Mouse (Mus musculus) forebrain, embryonic 12.5 days (tissue): ENCODE data around the gene Scn2b. TPM values are rescaled to one million over a fixed set of nuclear protein-coding genes. Genes with fewer than 3 reads are reported as not detected.

Experiments used
- ATAC-seq: fragments of 200-750 bp; cut with Nextera tagmentation; 2 replicates; pipeline ENCODE4 v1.8.0; 2017; ENCODE audit warnings: moderate TSS enrichment; ENCODE audit not compliant: low FRiP score
- H3K27ac ChIP-seq: fragments of 300-500 bp; sonication (generic); 2 replicates; pipeline ENCODE4 v1.5.1; 2016; ENCODE audit warnings: mild to moderate bottlenecking
- H3K27me3 ChIP-seq: fragments of 300-500 bp; sonication (generic); 2 replicates; pipeline ENCODE4 v1.6.1; 2016; ENCODE audit warnings: mild to moderate bottlenecking
- H3K36me3 ChIP-seq: fragments of 300-500 bp; sonication (generic); replicated peaks from 2 replicates; pipeline ENCODE4 v1.6.1; 2016; ENCODE audit warnings: mild to moderate bottlenecking
- H3K4me1 ChIP-seq: fragments of 300-500 bp; sonication (generic); 2 replicates; pipeline ENCODE4 v1.6.1; 2016
- H3K4me2 ChIP-seq: fragments of 300-500 bp; sonication (generic); 2 replicates; pipeline ENCODE4 v1.6.1; 2016; ENCODE audit warnings: mild to moderate bottlenecking, moderate library complexity
- H3K4me3 ChIP-seq: fragments of 300-500 bp; sonication (generic); replicated peaks from 2 replicates; pipeline ENCODE4 v1.5.1; 2016; ENCODE audit warnings: mild to moderate bottlenecking
- H3K9ac ChIP-seq: fragments of 300-500 bp; sonication (generic); 2 replicates; pipeline ENCODE4 v1.6.1; 2016; ENCODE audit warnings: mild to moderate bottlenecking
- H3K9me3 ChIP-seq: fragments of 300-500 bp; sonication (generic); 2 replicates; pipeline ENCODE4 v1.6.1; 2016
- WGBS: fragments of 180-500 bp; shearing (Covaris S2); methylation state at CpG from one replicate; pipeline ENCODE4 v1.1.7; 2016; 5-methylcytosine and 5-hydroxymethylcytosine counted together
- polyA plus RNA-seq: library from polyadenylated mRNA; unstranded; fragments of >200 nt; fragmentation: Nextera tagmentation; extraction: Ambion mirVana; gene quantifications from 2 replicates; pipeline ENCODE4 v1.2.1, GENCODE M21; 2016

The Scn2b gene
- polyA plus RNA-seq, 1 experiment from 2014 or later, result 3.1 TPM

GRCm38 (mm10) chr9:45146267-45146597 is 28.6 kb downstream of the Scn2b start:
- peaks cover 16% of the 10 kb centered on the region for H3K4me1 ChIP-seq
- no peak overlapping the region for H3K27ac ChIP-seq
- H3K9me3 ChIP-seq, result no peaks in the 10 kb centered on the region
- H3K9ac ChIP-seq, result peak overlapping the region; percentile 45; the same call in 1 of the 2 replicates
- H3K36me3 ChIP-seq, result no peaks in the 10 kb centered on the region
- peak overlapping the region; percentile 37 for H3K4me3 ChIP-seq
- H3K27me3 ChIP-seq, result peaks cover 87% of the 10 kb centered on the region
- WGBS, result under 1% methylated on average over 5 of the region's 5 CpGs
- H3K4me2 ChIP-seq, result peak overlapping the region; percentile 63
- ATAC-seq, result no peak

- H3K4me2 ChIP-seq, result no peak overlapping the region
- WGBS, result 80% methylated on average over 1 of the region's 1 CpGs
- H3K4me3 ChIP-seq, result no peak overlapping the region
These were observed 33.4 kb downstream of the Scn2b start for GRCm38 (mm10) chr9:45150933-45151332.

DNA sequence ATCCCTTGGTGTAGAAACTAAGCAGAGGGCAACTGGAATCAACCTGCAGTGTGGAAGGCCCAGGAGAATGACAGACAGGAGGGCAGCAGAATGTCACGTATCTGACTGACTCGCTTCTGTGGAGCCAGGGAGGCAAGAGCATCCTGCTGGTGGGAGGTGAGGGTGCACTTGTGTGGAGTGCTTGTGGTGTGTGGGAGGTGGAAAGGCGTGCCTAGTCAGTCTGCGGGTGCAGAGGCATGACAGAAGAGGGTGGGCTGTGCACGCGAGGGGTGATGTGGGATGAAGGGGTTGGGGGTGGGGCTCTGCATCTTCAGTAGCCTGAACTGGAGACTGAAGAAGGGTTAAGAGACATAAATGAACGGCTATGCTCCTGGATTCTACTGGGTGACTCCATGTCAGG is 35.8 kb downstream of the Scn2b start:
- peaks cover 33% of the 10 kb centered on the region for H3K27me3 ChIP-seq
- no peak overlapping the region for H3K27ac ChIP-seq
- H3K4me3 ChIP-seq, result no peak overlapping the region
- no peaks in the 10 kb centered on the region for H3K9me3 ChIP-seq
- ATAC-seq, result no peak
- 85% methylated on average over 7 of the region's 7 CpGs for WGBS
- H3K9ac ChIP-seq, result no peak overlapping the region
- H3K36me3 ChIP-seq, result no peaks in the 10 kb centered on the region
- no peak overlapping the region for H3K4me2 ChIP-seq
- no peaks in the 10 kb centered on the region for H3K4me1 ChIP-seq

More at GRCm38 (mm10) chr9:45150933-45151332, 33.4 kb downstream of the Scn2b start:
- no peaks in the 10 kb centered on the region for H3K36me3 ChIP-seq
- H3K9me3 ChIP-seq, result no peaks in the 10 kb centered on the region
- H3K4me1 ChIP-seq, result peaks cover 2% of the 10 kb centered on the region
- H3K9ac ChIP-seq, result no peak overlapping the region
- H3K27ac ChIP-seq, result no peak overlapping the region
- H3K27me3 ChIP-seq, result peaks cover 52% of the 10 kb centered on the region
- no peak for ATAC-seq

DNA sequence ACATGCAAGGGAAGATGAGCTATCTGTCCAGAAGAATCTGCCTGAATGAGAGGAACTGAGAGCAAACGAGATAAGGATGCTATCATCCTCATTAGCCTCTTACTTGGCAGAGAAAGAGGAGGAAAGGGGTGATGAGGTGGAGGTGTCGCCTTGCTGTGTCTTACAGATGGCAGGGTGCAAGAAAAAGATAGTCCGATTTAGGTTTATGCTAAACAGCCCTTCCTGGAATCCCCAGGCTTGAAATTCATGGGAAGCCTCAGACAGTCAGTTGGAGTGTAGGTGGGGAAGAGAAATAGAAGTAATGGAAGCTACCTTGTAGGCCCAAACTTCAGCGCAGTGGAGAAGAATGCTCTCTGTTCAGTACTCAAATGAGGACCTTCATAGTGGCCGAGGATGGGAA is 50.3 kb downstream of the Scn2b start:
- Histone ChIP-seq H3K4me2 (no peak overlapping the region), H3K4me1 (no peaks in the 10 kb centered on the region), H3K9me3 (0 out of 2 replicates have a peak, but pooled peaks cover 3% of the 10 kb centered on the region), H3K27ac (no peak overlapping the region), H3K36me3 (no peaks in the 10 kb centered on the region), H3K27me3 (no peaks in the 10 kb centered on the region), H3K4me3 (no peak overlapping the region), H3K9ac (no peak overlapping the region)
- ATAC-seq, result no peak
- 74% methylated on average over 5 of the region's 5 CpGs for WGBS

DNA sequence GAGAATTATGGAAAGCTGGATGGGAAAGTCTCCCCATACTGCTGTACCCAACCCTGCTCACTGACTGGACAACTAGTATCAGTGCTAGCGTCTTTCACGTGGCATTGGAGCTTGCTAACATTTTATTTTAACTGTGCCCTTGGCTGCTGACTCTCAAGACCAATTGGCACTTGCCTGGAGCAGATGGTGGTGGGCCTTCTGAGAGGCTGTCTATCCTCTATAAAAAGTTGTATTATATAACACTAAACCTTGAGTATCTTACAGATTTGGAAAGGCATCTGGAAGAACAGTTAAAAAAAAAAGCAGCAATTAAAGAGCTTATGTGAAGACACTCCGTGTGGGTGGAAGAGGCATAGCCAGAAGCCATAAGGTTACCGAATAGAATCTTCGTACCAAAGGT is 52.6 kb downstream of the Scn2b start:
- Histone ChIP-seq H3K27me3 (no peaks in the 10 kb centered on the region), H3K4me1 (no peaks in the 10 kb centered on the region), H3K36me3 (no peaks in the 10 kb centered on the region), H3K9ac (no peak overlapping the region), H3K4me3 (no peak overlapping the region), H3K27ac (no peak overlapping the region), H3K4me2 (no peak overlapping the region), H3K9me3 (0 out of 2 replicates have a peak, but pooled peaks cover 3% of the 10 kb centered on the region)
- no peak for ATAC-seq
- WGBS, result 86% methylated on average over 5 of the region's 5 CpGs

- ATAC-seq, result no peak
- H3K36me3 ChIP-seq, result no peaks in the 10 kb centered on the region
- H3K4me1 ChIP-seq, result no peaks in the 10 kb centered on the region
- no peak overlapping the region for H3K4me2 ChIP-seq
- H3K27me3 ChIP-seq, result no peaks in the 10 kb centered on the region
- H3K27ac ChIP-seq, result no peak overlapping the region
- H3K9me3 ChIP-seq, result 0 out of 2 replicates have a peak, but pooled peaks cover 3% of the 10 kb centered on the region
- H3K9ac ChIP-seq, result no peak overlapping the region
- WGBS, result 92% methylated on average over 1 of the region's 1 CpGs
- no peak overlapping the region for H3K4me3 ChIP-seq
These were observed 53.6 kb downstream of the Scn2b start for GRCm38 (mm10) chr9:45171073-45171610.

DNA sequence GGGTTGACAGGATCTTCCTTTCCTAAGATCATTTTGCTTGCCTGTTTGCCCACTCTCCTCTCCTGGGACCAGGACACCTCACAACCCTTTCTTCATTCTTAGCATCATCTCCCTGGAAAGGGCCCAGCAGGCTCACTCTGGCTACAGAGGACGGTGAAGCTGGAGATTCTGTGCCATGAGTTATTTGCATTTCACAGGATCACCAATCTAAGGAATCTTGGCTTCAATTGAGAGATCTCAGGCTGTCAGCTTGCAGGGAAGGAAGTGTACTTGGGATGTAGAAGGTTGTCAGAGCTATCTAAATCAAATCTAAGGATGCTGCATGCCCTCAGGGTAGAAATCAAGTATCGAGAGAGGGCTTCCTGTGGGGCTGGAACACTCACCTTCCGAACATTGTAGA is 55.9 kb downstream of the Scn2b start:
- no peak overlapping the region for H3K9ac ChIP-seq
- no peak for ATAC-seq
- no peak overlapping the region for H3K4me2 ChIP-seq
- 0 out of 2 replicates have a peak, but pooled peaks cover 3% of the 10 kb centered on the region for H3K9me3 ChIP-seq
- WGBS, result 68% methylated on average over 3 of the region's 3 CpGs
- H3K36me3 ChIP-seq, result no peaks in the 10 kb centered on the region
- H3K4me3 ChIP-seq, result no peak overlapping the region
- no peaks in the 10 kb centered on the region for H3K27me3 ChIP-seq
- H3K27ac ChIP-seq, result no peak overlapping the region
- no peaks in the 10 kb centered on the region for H3K4me1 ChIP-seq

- Histone ChIP-seq H3K9ac (no peak overlapping the region), H3K9me3 (no peaks in the 10 kb centered on the region), H3K4me1 (no peaks in the 10 kb centered on the region), H3K27me3 (0 out of 2 replicates have a peak, but pooled peaks cover 4% of the 10 kb centered on the region), H3K27ac (no peak overlapping the region), H3K4me3 (no peak overlapping the region), H3K36me3 (no peaks in the 10 kb centered on the region), H3K4me2 (no peak overlapping the region)
- no peak for ATAC-seq
- whole genome bisulfite sequencing, result 75% methylated on average over 5 of the region's 5 CpGs
These were observed 61.7 kb downstream of the Scn2b start for GRCm38 (mm10) chr9:45179282-45179681.

Other genes starting within 250 kb of the Scn2b start
- 27.4 and 28.3 TPM in 2 replicates for gene Kmt2a, start 236.5 kb upstream of the Scn2b start, polyA plus RNA-seq
- 524 and 567 TPM in 2 replicates for gene Atp5l, start 197.0 kb upstream of the Scn2b start, polyA plus RNA-seq
- gene Ube4a, start 152.2 kb upstream of the Scn2b start, polyA plus RNA-seq, result 33.2 and 33.4 TPM in 2 replicates
- 0.19 TPM in 1 of 2 replicates, not detected in the other for gene Cd3g, start 137.4 kb upstream of the Scn2b start, polyA plus RNA-seq
- gene Cd3d, start 136.0 kb upstream of the Scn2b start, polyA plus RNA-seq, result not detected in 2 replicates
- gene Cd3e, start 108.2 kb upstream of the Scn2b start, polyA plus RNA-seq, result not detected in 2 replicates
- gene Mpzl2, start 78.0 kb upstream of the Scn2b start, polyA plus RNA-seq, result 1.2 and 1.5 TPM in 2 replicates
- gene Mpzl3, start 62.6 kb upstream of the Scn2b start, polyA plus RNA-seq, result 1.7 and 2.4 TPM in 2 replicates
- 0.15 TPM in 1 of 2 replicates, not detected in the other for gene Jaml, start 38.6 kb upstream of the Scn2b start, polyA plus RNA-seq
- 0.23 and 0.56 TPM in 2 replicates for gene Scn4b, start 20.6 kb downstream of the Scn2b start, polyA plus RNA-seq
- gene BC049352, start 64.2 kb downstream of the Scn2b start, polyA plus RNA-seq, result 0.18 and 0.22 TPM in 2 replicates
- gene Tmprss4, start 86.3 kb downstream of the Scn2b start, polyA plus RNA-seq, result 0.11 and 0.47 TPM in 2 replicates
- gene Il10ra, start 151.4 kb downstream of the Scn2b start, polyA plus RNA-seq, result 0.54 and 0.63 TPM in 2 replicates
- 0.08 TPM in 1 of 2 replicates, not detected in the other for gene Tmprss13, start 201.3 kb downstream of the Scn2b start, polyA plus RNA-seq